ENCODE assay signal across 10 mouse cellular contexts in genomic region chr11:70580358-70580720, GRCm38 (mm10). TPM values are rescaled to one million over a fixed set of nuclear protein-coding genes. Genes with fewer than 3 reads are reported as not detected.
DNase-seq lines count a peak whose midpoint lies in the region; ATAC-seq and TF ChIP-seq lines count a peak whose summit lies in the region.
"Had no signal": no experiment of that assay in that cellular context is flagged by ENCODE, and none has a peak within 500 bp of the region (broad histone marks: within the 10 kb centered on the region; RNA-seq: fewer than 3 reads in every experiment).

No protein-coding gene starts in this region.

- H3K4me2 ChIP-seq in kidney, embryonic 15.5 days = no peak overlapping the region
- H3K4me2 ChIP-seq in kidney, embryonic 16.5 days (replicated peaks; ENCODE audit: low read depth, low read length) = no peak overlapping the region
- peak overlapping the region; percentile 33; the same call in 1 of the 2 replicates for H3K4me2 ChIP-seq in CH12.LX (ENCODE audit: insufficient read depth, low read depth, poor library complexity, severe bottlenecking)
- no peak overlapping the region for H3K4me2 ChIP-seq in liver, embryonic 16.5 days (ENCODE audit: low read depth, low read length)

- H3K27me3 ChIP-seq in kidney, embryonic 15.5 days = no peaks in the 10 kb centered on the region
- no peaks in the 10 kb centered on the region for H3K27me3 ChIP-seq in kidney, embryonic 16.5 days (ENCODE audit: insufficient read depth, low read length)
- no peaks in the 10 kb centered on the region for H3K27me3 ChIP-seq in CH12.LX (replicated peaks)
- H3K27me3 ChIP-seq in liver, embryonic 16.5 days (ENCODE audit: control insufficient read depth, insufficient read depth, low read depth, low read length) = no peaks in the 10 kb centered on the region

- TF ChIP-seq RAD21 in CH12.LX (IDR thresholded peaks at IDR 0.05; ENCODE audit: low read depth, low read length) = no peak

- H3K27ac ChIP-seq in kidney, embryonic 15.5 days = peak overlapping the region; percentile 51; the same call in 1 of the 2 replicates
- no peak overlapping the region for H3K27ac ChIP-seq in kidney, embryonic 16.5 days (ENCODE audit: low read length)
- peak overlapping the region; percentile 66 for H3K27ac ChIP-seq in CH12.LX (ENCODE audit: insufficient read depth, low read depth)
- 0 out of 2 replicates have a peak overlapping the region, but pooled peaks have one; percentile 17 for H3K27ac ChIP-seq in liver, embryonic 16.5 days (ENCODE audit: low read length)

- no peak for ATAC-seq in kidney, embryonic 15.5 days (replicated peaks; ENCODE audit: low FRiP score)
- no peak for ATAC-seq in kidney, embryonic 16.5 days (ENCODE audit: low FRiP score, low TSS enrichment)
- no peak for ATAC-seq in liver, embryonic 16.5 days (ENCODE audit: low read depth)

- no peak overlapping the region for H3K9ac ChIP-seq in kidney, embryonic 15.5 days
- H3K9ac ChIP-seq in kidney, embryonic 16.5 days (replicated peaks; ENCODE audit: low read length) = no peak overlapping the region
- peak overlapping the region; percentile 39 for H3K9ac ChIP-seq in CH12.LX (ENCODE audit: insufficient read depth, low read depth)
- H3K9ac ChIP-seq in liver, embryonic 16.5 days (ENCODE audit: low read depth, low read length) = no peak overlapping the region

- H3K4me1 ChIP-seq in kidney, embryonic 15.5 days = peaks cover 71% of the 10 kb centered on the region
- peaks cover 54% of the 10 kb centered on the region for H3K4me1 ChIP-seq in kidney, embryonic 16.5 days (ENCODE audit: insufficient read depth, low read length)
- peaks cover 34 to 98% of the 10 kb centered on the region in 2 experiments for H3K4me1 ChIP-seq in CH12.LX (ENCODE audit: control insufficient read depth in 1 of 2, insufficient read depth in 2 of 2)
- peaks cover 12% of the 10 kb centered on the region for H3K4me1 ChIP-seq in liver, embryonic 16.5 days (ENCODE audit: control insufficient read depth, low read depth, low read length)

- no peak for TF ChIP-seq CTCF in CH12.LX (conservative IDR thresholded peaks at IDR 0.05 in 1 of 2, IDR thresholded peaks at IDR 0.05 in 1 of 2; ENCODE audit: low read depth in 2 of 2, low read length in 2 of 2)

- dilution Hi-C loops in CH12.LX (cut with MboI; ENCODE audit: extremely low pct_ligation_motif_present, extremely low pct_unique_long_range_greater_than_20kb, low sequenced_read_pairs) = no loop called here

- in situ Hi-C loops in CH12.LX (cut with MboI; ENCODE audit: low pct_ligation_motif_present, low pct_unique_long_range_greater_than_20kb, low sequenced_read_pairs) = no loop called here

- no peaks in the 10 kb centered on the region for H3K9me3 ChIP-seq in kidney, embryonic 15.5 days (replicated peaks)
- no peaks in the 10 kb centered on the region for H3K9me3 ChIP-seq in kidney, embryonic 16.5 days (ENCODE audit: low read length)
- H3K9me3 ChIP-seq in CH12.LX (replicated peaks; ENCODE audit: low read length) = no peaks in the 10 kb centered on the region
- H3K9me3 ChIP-seq in liver, embryonic 16.5 days (replicated peaks; ENCODE audit: control insufficient read depth, low read length) = no peaks in the 10 kb centered on the region

- no peak for DNase-seq in CH12.LX (ENCODE audit: extremely low read depth)
- DNase-seq in brain, adult 2 months (ENCODE audit: low read depth, low spot score) = peak; percentile 66
- DNase-seq in cerebellum, postnatal 25 days = no peak
- no peak for DNase-seq in thymus, postnatal 10 days (ENCODE audit: low spot score in 2 of 2)
- DNase-seq: embryo, embryonic 11 days; gastrocnemius, postnatal 14 days; right cerebral cortex, adult 18-20 months had no signal

- WGBS in kidney, embryonic 15.5 days = 30% methylated on average over 5 of the region's 5 CpGs
- 44% methylated on average over 5 of the region's 5 CpGs for WGBS in kidney, embryonic 16.5 days
- 33% methylated on average over 5 of the region's 5 CpGs for WGBS in liver, embryonic 16.5 days (ENCODE audit: insufficient replicate concordance)

- no peak overlapping the region for H3K4me3 ChIP-seq in kidney, embryonic 15.5 days (replicated peaks)
- H3K4me3 ChIP-seq in kidney, embryonic 16.5 days (ENCODE audit: low read length) = no peak overlapping the region
- peak overlapping the region in 1 of 3 experiments; percentile 30 for H3K4me3 ChIP-seq in CH12.LX (replicated peaks in 1 of 3; ENCODE audit: low read depth in 2 of 3, low read length in 2 of 3, poor library complexity in 1 of 3)
- H3K4me3 ChIP-seq in liver, embryonic 16.5 days (ENCODE audit: low read depth, low read length) = no peak overlapping the region

- H3K79me2 ChIP-seq in CH12.LX (replicated peaks; ENCODE audit: control insufficient read depth, extremely low read depth, insufficient read depth, poor library complexity, severe bottlenecking) = peaks cover 7% of the 10 kb centered on the region; the same call in 1 of the 2 replicates

- no peak for TF ChIP-seq EP300 in CH12.LX (IDR thresholded peaks at IDR 0.05; ENCODE audit: low read length)

- no peaks in the 10 kb centered on the region for H3K36me3 ChIP-seq in kidney, embryonic 15.5 days
- H3K36me3 ChIP-seq in kidney, embryonic 16.5 days (ENCODE audit: insufficient read depth, low read length) = no peaks in the 10 kb centered on the region
- peaks cover 0 to 33% of the 10 kb centered on the region in 2 experiments for H3K36me3 ChIP-seq in CH12.LX (replicated peaks in 1 of 2; ENCODE audit: control insufficient read depth in 1 of 2, insufficient read depth in 1 of 2, low read length in 1 of 2)
- no peaks in the 10 kb centered on the region for H3K36me3 ChIP-seq in liver, embryonic 16.5 days (ENCODE audit: control insufficient read depth, insufficient read depth)

- no peak for TF ChIP-seq POLR2A in CH12.LX (IDR thresholded peaks at IDR 0.05; ENCODE audit: low read depth, low read length)

TF ChIP-seq in CH12.LX, 34 proteins besides CTCF, POLR2A, EP300 and RAD21 (continues in another document):
- TF ChIP-seq BHLHE40 (IDR thresholded peaks at IDR 0.05; ENCODE audit: low read depth, low read length) (no peak), NELFE (IDR thresholded peaks at IDR 0.05; ENCODE audit: low read depth, low read length) (no peak), USF1 (IDR thresholded peaks at IDR 0.05; ENCODE audit: low read depth, low read length) (no peak), MYC (IDR thresholded peaks at IDR 0.05; ENCODE audit: low read depth, low read length) (no peak), USF2 (conservative IDR thresholded peaks at IDR 0.05; ENCODE audit: low read depth, low read length) (no peak), MEF2A (IDR thresholded peaks at IDR 0.05; ENCODE audit: borderline replicate concordance, low read depth, low read length) (no peak), NRF1 (IDR thresholded peaks at IDR 0.05; ENCODE audit: low read depth, low read length) (no peak), GABPA (IDR thresholded peaks at IDR 0.05; ENCODE audit: insufficient replicate concordance, low read depth, low read length) (no peak), ZC3H11A (IDR thresholded peaks at IDR 0.05; ENCODE audit: low read depth, low read length) (no peak), ZMIZ1 (IDR thresholded peaks at IDR 0.05; ENCODE audit: low read depth, low read length) (no peak), SIN3A (IDR thresholded peaks at IDR 0.05; ENCODE audit: low read length) (0 out of 2 replicates have a peak, but pooled peaks have one; percentile 6), MAX (IDR thresholded peaks at IDR 0.05; ENCODE audit: low read length) (0 out of 2 replicates have a peak, but pooled peaks have one; percentile 15), ETS1 (conservative IDR thresholded peaks at IDR 0.05; ENCODE audit: low read depth, low read length) (no peak)

RNA-seq across cellular contexts. Expression of gene Mink1, which starts 17.7 kb away (rescaled TPM):
- 14.8 and 15.8 TPM in 2 replicates for polyA plus RNA-seq in kidney, embryonic 15.5 days (2015; fragmentation: Nextera tagmentation; extraction: Ambion mirVana)
- 15.9 and 17.4 TPM in 2 replicates for polyA plus RNA-seq in kidney, embryonic 16.5 days (2015; fragmentation: Nextera tagmentation; extraction: Ambion mirVana)
- total RNA-seq in CH12.LX (2012; rRNA removed) (24.3 and 31.2 TPM in 2 replicates), CH12.LX (2014; rRNA removed) (11.6 and 15.0 TPM in 2 replicates)
- 79.8 and 82.8 TPM in 2 replicates for polyA plus RNA-seq in CH12.LX (2012; ENCODE audit: insufficient read length, low read depth)
- polyA plus RNA-seq in liver, embryonic 16.5 days (2015; fragmentation: Nextera tagmentation; extraction: Ambion mirVana) = 4.0 and 6.0 TPM in 2 replicates

RNA-seq across cellular contexts. Expression of gene 4930544D05Rik, which starts 35.3 kb away (rescaled TPM):
- polyA plus RNA-seq in kidney, embryonic 15.5 days (2015; fragmentation: Nextera tagmentation; extraction: Ambion mirVana) = not detected in 2 replicates
- polyA plus RNA-seq in kidney, embryonic 16.5 days (2015; fragmentation: Nextera tagmentation; extraction: Ambion mirVana) = not detected in 2 replicates
- 0.17 TPM in 1 of 2 replicates, not detected in the other for total RNA-seq in CH12.LX (2012; rRNA removed)
- not detected in 2 replicates for total RNA-seq in CH12.LX (2014; rRNA removed)
- polyA plus RNA-seq in CH12.LX (2012; ENCODE audit: insufficient read length, low read depth) = not detected in 2 replicates
- polyA plus RNA-seq in liver, embryonic 16.5 days (2015; fragmentation: Nextera tagmentation; extraction: Ambion mirVana) = not detected in 2 replicates
- total RNA-seq: gastrocnemius, postnatal 14 days had no signal

RNA-seq across cellular contexts. Expression of gene Chrne, which starts 38.7 kb away (rescaled TPM):
- 0.27 TPM in 1 of 2 replicates, not detected in the other for polyA plus RNA-seq in kidney, embryonic 15.5 days (2015; fragmentation: Nextera tagmentation; extraction: Ambion mirVana)
- 0.19 TPM in 1 of 2 replicates, not detected in the other for polyA plus RNA-seq in kidney, embryonic 16.5 days (2015; fragmentation: Nextera tagmentation; extraction: Ambion mirVana)
- not detected in 2 replicates for total RNA-seq in CH12.LX (2012; rRNA removed)
- total RNA-seq in CH12.LX (2014; rRNA removed) = not detected in 2 replicates
- polyA plus RNA-seq in CH12.LX (2012; ENCODE audit: insufficient read length, low read depth) = not detected in 2 replicates
- not detected in 2 replicates for polyA plus RNA-seq in liver, embryonic 16.5 days (2015; fragmentation: Nextera tagmentation; extraction: Ambion mirVana)

RNA-seq across cellular contexts. Expression of gene Pld2, which starts 40.5 kb away (rescaled TPM):
- polyA plus RNA-seq in kidney, embryonic 15.5 days (2015; fragmentation: Nextera tagmentation; extraction: Ambion mirVana) = 6.5 and 8.2 TPM in 2 replicates
- 8.5 and 8.8 TPM in 2 replicates for polyA plus RNA-seq in kidney, embryonic 16.5 days (2015; fragmentation: Nextera tagmentation; extraction: Ambion mirVana)
- total RNA-seq in CH12.LX (2012; rRNA removed) = 4.0 and 4.8 TPM in 2 replicates
- 3.1 and 3.4 TPM in 2 replicates for total RNA-seq in CH12.LX (2014; rRNA removed)
- polyA plus RNA-seq in CH12.LX (2012; ENCODE audit: insufficient read length, low read depth) = 6.6 and 6.7 TPM in 2 replicates
- 2.1 and 2.9 TPM in 2 replicates for polyA plus RNA-seq in liver, embryonic 16.5 days (2015; fragmentation: Nextera tagmentation; extraction: Ambion mirVana)

RNA-seq across cellular contexts. Expression of gene Gm40193, which starts 47.6 kb away (rescaled TPM):
- not detected in 2 replicates for polyA plus RNA-seq in kidney, embryonic 15.5 days (2015; fragmentation: Nextera tagmentation; extraction: Ambion mirVana)
- polyA plus RNA-seq in kidney, embryonic 16.5 days (2015; fragmentation: Nextera tagmentation; extraction: Ambion mirVana) = not detected in 2 replicates
- not detected in 2 replicates for total RNA-seq in CH12.LX (2012; rRNA removed)
- not detected in 2 replicates for total RNA-seq in CH12.LX (2014; rRNA removed)
- not detected in 2 replicates for polyA plus RNA-seq in CH12.LX (2012; ENCODE audit: insufficient read length, low read depth)
- polyA plus RNA-seq in liver, embryonic 16.5 days (2015; fragmentation: Nextera tagmentation; extraction: Ambion mirVana) = not detected in 2 replicates
- total RNA-seq: gastrocnemius, postnatal 14 days had no signal
